Mouse (Mus musculus) stomach, embryonic 15.5 days (tissue): ENCODE results near the gene Proser1. TPM values are rescaled to one million over a fixed set of nuclear protein-coding genes. Genes with fewer than 3 reads are reported as not detected.
A peak's percentile ranks its signal among the peaks of the same experiment; 100 is the strongest.

Experiments
- ATAC-seq: fragments of 200-750 bp; cut with Nextera tagmentation; 2 replicates; pipeline ENCODE4 v1.8.0; 2017; ENCODE audit warnings: low read depth, moderate number of reproducible peaks, moderate TSS enrichment; ENCODE audit not compliant: insufficient read depth, low FRiP score
- H3K27ac ChIP-seq: fragments of 300-500 bp; sonication (generic); 2 replicates; pipeline ENCODE4 v1.5.1; 2015; ENCODE audit warnings: mild to moderate bottlenecking, inconsistent platforms
- H3K27me3 ChIP-seq: fragments of 300-500 bp; sonication (generic); replicated peaks from 2 replicates; pipeline ENCODE4 v1.6.1; 2015; ENCODE audit warnings: inconsistent platforms
- H3K36me3 ChIP-seq: fragments of 300-500 bp; sonication (generic); 2 replicates; pipeline ENCODE4 v1.6.1; 2015; ENCODE audit warnings: inconsistent platforms
- H3K4me1 ChIP-seq: fragments of 300-500 bp; sonication (generic); 2 replicates; pipeline ENCODE4 v1.6.1; 2015; ENCODE audit warnings: inconsistent platforms
- H3K4me2 ChIP-seq: fragments of 300-500 bp; sonication (generic); 2 replicates; pipeline ENCODE4 v1.6.1; 2015; ENCODE audit warnings: mild to moderate bottlenecking, inconsistent platforms
- H3K4me3 ChIP-seq: fragments of 300-500 bp; sonication (generic); replicated peaks from 2 replicates; pipeline ENCODE4 v1.5.1; 2015; ENCODE audit warnings: inconsistent platforms
- H3K9ac ChIP-seq: fragments of 300-500 bp; sonication (generic); 2 replicates; pipeline ENCODE4 v1.6.1; 2015; ENCODE audit warnings: inconsistent platforms
- H3K9me3 ChIP-seq: fragments of 300-500 bp; sonication (generic); 2 replicates; pipeline ENCODE4 v1.6.1; 2016; ENCODE audit warnings: inconsistent platforms
- WGBS: fragments of 180-500 bp; shearing (Covaris S2); methylation state at CpG from one replicate; pipeline ENCODE4 v1.1.7; 2015; 5-methylcytosine and 5-hydroxymethylcytosine counted together
- polyA plus RNA-seq: library from polyadenylated mRNA; unstranded; fragments of >200 nt; fragmentation: Nextera tagmentation; extraction: Ambion mirVana; gene quantifications from 2 replicates; pipeline ENCODE4 v1.2.1, GENCODE M21; 2015

Gene Proser1
- polyA plus RNA-seq, 1 experiment from 2014 or later, result 17.4 TPM

GRCm38 (mm10) chr3:53450666-53451065 is 12.8 kb upstream of the Proser1 start:
- no peak overlapping the region for H3K9ac ChIP-seq
- WGBS, result 92% methylated on average over 11 of the region's 11 CpGs
- no peaks in the 10 kb centered on the region for H3K27me3 ChIP-seq
- H3K4me2 ChIP-seq, result no peak overlapping the region
- no peaks in the 10 kb centered on the region for H3K4me1 ChIP-seq
- H3K36me3 ChIP-seq, result peaks cover 33% of the 10 kb centered on the region
- no peak overlapping the region for H3K4me3 ChIP-seq
- H3K9me3 ChIP-seq, result no peaks in the 10 kb centered on the region
- no peak overlapping the region for H3K27ac ChIP-seq
- ATAC-seq, result no peak

GRCm38 (mm10) chr3:53452351-53452750 is 11.1 kb upstream of the Proser1 start:
- no peak for ATAC-seq
- no peak overlapping the region for H3K27ac ChIP-seq
- no peaks in the 10 kb centered on the region for H3K27me3 ChIP-seq
- no peak overlapping the region for H3K9ac ChIP-seq
- H3K4me2 ChIP-seq, result no peak overlapping the region
- no peak overlapping the region for H3K4me3 ChIP-seq
- peaks cover 39% of the 10 kb centered on the region for H3K36me3 ChIP-seq
- WGBS, result 81% methylated on average over 10 of the region's 10 CpGs
- no peaks in the 10 kb centered on the region for H3K9me3 ChIP-seq
- no peaks in the 10 kb centered on the region for H3K4me1 ChIP-seq

- Histone ChIP-seq H3K36me3 (peaks cover 44% of the 10 kb centered on the region), H3K9me3 (no peaks in the 10 kb centered on the region), H3K4me2 (no peak overlapping the region), H3K27me3 (no peaks in the 10 kb centered on the region), H3K4me1 (no peaks in the 10 kb centered on the region), H3K4me3 (no peak overlapping the region), H3K9ac (no peak overlapping the region), H3K27ac (no peak overlapping the region)
- 91% methylated on average over 7 of the region's 7 CpGs for WGBS
- ATAC-seq, result no peak
Measured at GRCm38 (mm10) chr3:53453346-53453745, 10.1 kb upstream of the Proser1 start.

GRCm38 (mm10) chr3:53454005-53454404 is 9.5 kb upstream of the Proser1 start:
- WGBS, result 84% methylated on average over 6 of the region's 6 CpGs
- Histone ChIP-seq H3K9ac (no peak overlapping the region), H3K9me3 (no peaks in the 10 kb centered on the region), H3K4me1 (no peaks in the 10 kb centered on the region), H3K27ac (no peak overlapping the region), H3K4me2 (no peak overlapping the region), H3K27me3 (no peaks in the 10 kb centered on the region), H3K4me3 (no peak overlapping the region), H3K36me3 (peaks cover 49% of the 10 kb centered on the region)
- ATAC-seq, result no peak

- H3K9me3 ChIP-seq, result no peaks in the 10 kb centered on the region
- no peak overlapping the region for H3K4me3 ChIP-seq
- no peaks in the 10 kb centered on the region for H3K4me1 ChIP-seq
- H3K36me3 ChIP-seq, result peaks cover 49% of the 10 kb centered on the region
- H3K27me3 ChIP-seq, result no peaks in the 10 kb centered on the region
- H3K9ac ChIP-seq, result no peak overlapping the region
- 87% methylated on average over 6 of the region's 6 CpGs for WGBS
- no peak for ATAC-seq
- no peak overlapping the region for H3K4me2 ChIP-seq
- H3K27ac ChIP-seq, result no peak overlapping the region
Measured at GRCm38 (mm10) chr3:53454561-53454960, 8.9 kb upstream of the Proser1 start.

- 67% methylated on average over 7 of the region's 7 CpGs for WGBS
- no peaks in the 10 kb centered on the region for H3K9me3 ChIP-seq
- no peak overlapping the region for H3K4me2 ChIP-seq
- ATAC-seq, result 0 out of 2 replicates have a peak, but pooled peaks have one; percentile 45
- no peak overlapping the region for H3K27ac ChIP-seq
- no peaks in the 10 kb centered on the region for H3K4me1 ChIP-seq
- H3K9ac ChIP-seq, result no peak overlapping the region
- no peak overlapping the region for H3K4me3 ChIP-seq
- H3K36me3 ChIP-seq, result peaks cover 50% of the 10 kb centered on the region
- H3K27me3 ChIP-seq, result no peaks in the 10 kb centered on the region
Measured at GRCm38 (mm10) chr3:53454984-53455383, 8.5 kb upstream of the Proser1 start.

GRCm38 (mm10) chr3:53457750-53458149 is 5.7 kb upstream of the Proser1 start:
- Histone ChIP-seq H3K27ac (no peak overlapping the region), H3K4me2 (no peak overlapping the region), H3K4me3 (no peak overlapping the region), H3K9me3 (no peaks in the 10 kb centered on the region), H3K4me1 (0 out of 2 replicates have a peak, but pooled peaks cover 5% of the 10 kb centered on the region), H3K9ac (no peak overlapping the region), H3K36me3 (peaks cover 37% of the 10 kb centered on the region), H3K27me3 (no peaks in the 10 kb centered on the region)
- 72% methylated on average over 5 of the region's 5 CpGs for WGBS
- ATAC-seq, result no peak

- Histone ChIP-seq H3K9ac (no peak overlapping the region), H3K27me3 (no peaks in the 10 kb centered on the region), H3K4me1 (0 out of 2 replicates have a peak, but pooled peaks cover 5% of the 10 kb centered on the region), H3K4me2 (no peak overlapping the region), H3K27ac (no peak overlapping the region), H3K9me3 (no peaks in the 10 kb centered on the region), H3K4me3 (no peak overlapping the region), H3K36me3 (peaks cover 24% of the 10 kb centered on the region)
- 69% methylated on average over 9 of the region's 9 CpGs for WGBS
- no peak for ATAC-seq
Measured at GRCm38 (mm10) chr3:53460106-53460505, 3.4 kb upstream of the Proser1 start.

- Histone ChIP-seq H3K36me3 (peaks cover 13% of the 10 kb centered on the region; the same call in 1 of the 2 replicates), H3K4me2 (peak overlapping the region; percentile 68), H3K27me3 (no peaks in the 10 kb centered on the region), H3K9ac (peak overlapping the region; percentile 80), H3K27ac (peak overlapping the region; percentile 89), H3K4me3 (peak overlapping the region; percentile 94), H3K9me3 (no peaks in the 10 kb centered on the region), H3K4me1 (peaks cover 18% of the 10 kb centered on the region)
- WGBS, result 5% methylated on average over 9 of the region's 9 CpGs
- ATAC-seq, result no peak
Measured at GRCm38 (mm10) chr3:53462701-53463045, 793 bp upstream of the Proser1 start.

- under 1% methylated on average over 35 of the region's 35 CpGs for WGBS
- H3K27ac ChIP-seq, result peak overlapping the region; percentile 89
- H3K9ac ChIP-seq, result peak overlapping the region; percentile 86
- H3K4me3 ChIP-seq, result peak overlapping the region; percentile 94
- H3K27me3 ChIP-seq, result no peaks in the 10 kb centered on the region
- peaks cover 18% of the 10 kb centered on the region for H3K4me1 ChIP-seq
- no peak; the same call in 1 of the 2 replicates for ATAC-seq
- H3K4me2 ChIP-seq, result peak overlapping the region; percentile 70
- H3K36me3 ChIP-seq, result 0 out of 2 replicates have a peak, but pooled peaks cover 8% of the 10 kb centered on the region
- H3K9me3 ChIP-seq, result no peaks in the 10 kb centered on the region
Measured at GRCm38 (mm10) chr3:53463765-53464114, 274 bp downstream of the Proser1 start.

GRCm38 (mm10) chr3:53464146-53464698 is 756 bp downstream of the Proser1 start:
- Histone ChIP-seq H3K27me3 (no peaks in the 10 kb centered on the region), H3K4me3 (peak overlapping the region; percentile 94), H3K36me3 (peaks cover 8% of the 10 kb centered on the region; the same call in 1 of the 2 replicates), H3K4me2 (peak overlapping the region; percentile 70), H3K9ac (peak overlapping the region; percentile 86), H3K27ac (no peak overlapping the region), H3K4me1 (peaks cover 18% of the 10 kb centered on the region), H3K9me3 (no peaks in the 10 kb centered on the region)
- under 1% methylated on average over 20 of the region's 20 CpGs for WGBS
- no peak for ATAC-seq

GRCm38 (mm10) chr3:53465330-53465729 is 1.9 kb downstream of the Proser1 start:
- H3K4me3 ChIP-seq, result peak overlapping the region; percentile 11
- no peak overlapping the region for H3K27ac ChIP-seq
- no peak for ATAC-seq
- peaks cover 18% of the 10 kb centered on the region for H3K4me1 ChIP-seq
- H3K27me3 ChIP-seq, result no peaks in the 10 kb centered on the region
- H3K9me3 ChIP-seq, result no peaks in the 10 kb centered on the region
- 29% methylated on average over 6 of the region's 6 CpGs for WGBS
- peaks cover 13% of the 10 kb centered on the region; the same call in 1 of the 2 replicates for H3K36me3 ChIP-seq
- H3K4me2 ChIP-seq, result peak overlapping the region; percentile 70
- H3K9ac ChIP-seq, result no peak overlapping the region

- Histone ChIP-seq H3K36me3 (peaks cover 12% of the 10 kb centered on the region; the same call in 1 of the 2 replicates), H3K9me3 (no peaks in the 10 kb centered on the region), H3K27me3 (no peaks in the 10 kb centered on the region), H3K4me3 (no peak overlapping the region), H3K27ac (no peak overlapping the region), H3K4me2 (peak overlapping the region; percentile 16; the same call in 1 of the 2 replicates), H3K4me1 (peaks cover 18% of the 10 kb centered on the region), H3K9ac (no peak overlapping the region)
- no peak for ATAC-seq
- 70% methylated on average over 9 of the region's 9 CpGs for WGBS
Measured at GRCm38 (mm10) chr3:53466481-53466880, 3.0 kb downstream of the Proser1 start.
